Mouse (Mus musculus): ENCODE results near the gene Cspg5. TPM values are rescaled to one million over a fixed set of nuclear protein-coding genes. Genes with fewer than 3 reads are reported as not detected.

Cspg5 gene
- polyA plus RNA-seq, 1 experiment from 2014 or later = 14.2 TPM

DNA sequence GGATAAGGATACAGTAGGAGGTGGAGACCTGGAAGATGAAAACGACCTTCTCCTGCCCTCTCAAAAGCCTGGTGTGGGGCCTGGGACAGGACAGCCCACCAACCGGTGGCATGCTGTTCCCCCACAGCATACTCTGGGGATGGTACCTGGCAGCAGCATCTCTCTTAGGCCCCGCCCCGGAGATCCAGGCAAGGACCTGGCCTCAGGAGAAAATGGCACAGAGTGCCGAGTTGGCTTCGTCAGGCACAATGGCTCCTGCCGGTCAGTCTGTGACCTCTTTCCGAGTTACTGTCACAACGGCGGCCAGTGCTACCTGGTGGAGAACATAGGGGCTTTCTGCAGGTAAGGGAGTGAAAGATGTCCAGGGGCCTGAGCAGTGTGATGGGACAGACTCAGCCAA is 3.5 kb downstream of the Cspg5 start:
- H3K36me3 ChIP-seq (ENCODE audit: control insufficient read depth, insufficient read depth, low read length) = no peaks in the 10 kb centered on the region
- ATAC-seq (ENCODE audit: low FRiP score) (no peak), DNase-seq (ENCODE audit: low spot score, missing footprints) (no peak)
- peaks cover 3% of the 10 kb centered on the region; the same call in 1 of the 2 replicates for H3K27me3 ChIP-seq (ENCODE audit: control insufficient read depth, insufficient read depth, low read length)
- 85% methylated on average over 10 of the region's 10 CpGs for WGBS
- H3K27ac ChIP-seq (ENCODE audit: low read depth, low read length) = no peak overlapping the region
- peaks cover 43% of the 10 kb centered on the region for H3K4me1 ChIP-seq (ENCODE audit: control insufficient read depth, insufficient read depth, low read length)
- no peak overlapping the region for H3K9ac ChIP-seq (ENCODE audit: low read length)
- H3K4me2 ChIP-seq = no peak overlapping the region
- no peaks in the 10 kb centered on the region for H3K9me3 ChIP-seq (ENCODE audit: control insufficient read depth, low read length)
- no peak overlapping the region for H3K4me3 ChIP-seq (ENCODE audit: low read depth, low read length)

GRCm38 (mm10) chr9:110248861-110249260 is 5.3 kb downstream of the Cspg5 start:
- peaks cover 43% of the 10 kb centered on the region for H3K4me1 ChIP-seq (ENCODE audit: control insufficient read depth, insufficient read depth, low read length)

GRCm38 (mm10) chr9:110249823-110250543 is 6.4 kb downstream of the Cspg5 start:
- DNase-seq (ENCODE audit: low spot score, missing footprints) = peak; percentile 97
- peak overlapping the region; percentile 63 for H3K9ac ChIP-seq (ENCODE audit: low read length)
- no peaks in the 10 kb centered on the region for H3K36me3 ChIP-seq (ENCODE audit: control insufficient read depth, insufficient read depth, low read length)
- no peaks in the 10 kb centered on the region for H3K9me3 ChIP-seq (ENCODE audit: control insufficient read depth, low read length)
- peak; percentile 88 for ATAC-seq (ENCODE audit: low FRiP score)
- no peaks in the 10 kb centered on the region for H3K27me3 ChIP-seq (ENCODE audit: control insufficient read depth, insufficient read depth, low read length)
- peaks cover 38% of the 10 kb centered on the region for H3K4me1 ChIP-seq (ENCODE audit: control insufficient read depth, insufficient read depth, low read length)
- H3K27ac ChIP-seq (ENCODE audit: low read depth, low read length) = peak overlapping the region; percentile 98
- 3% methylated on average over 11 of the region's 11 CpGs for WGBS
- H3K4me2 ChIP-seq = peak overlapping the region; percentile 36
- H3K4me3 ChIP-seq (ENCODE audit: low read depth, low read length) = peak overlapping the region; percentile 9; the same call in 1 of the 2 replicates

More at GRCm38 (mm10) chr9:110248861-110249260, 5.3 kb downstream of the Cspg5 start:
- DNase-seq (ENCODE audit: low spot score, missing footprints) = no peak
- peaks cover 3% of the 10 kb centered on the region; the same call in 1 of the 2 replicates for H3K27me3 ChIP-seq (ENCODE audit: control insufficient read depth, insufficient read depth, low read length)
- H3K27ac ChIP-seq (ENCODE audit: low read depth, low read length) = peak overlapping the region; percentile 98
- no peak overlapping the region for H3K4me3 ChIP-seq (ENCODE audit: low read depth, low read length)
- H3K4me2 ChIP-seq = peak overlapping the region; percentile 36
- ATAC-seq (ENCODE audit: low FRiP score) = no peak
- peak overlapping the region; percentile 63; the same call in 1 of the 2 replicates for H3K9ac ChIP-seq (ENCODE audit: low read length)
- H3K9me3 ChIP-seq (ENCODE audit: control insufficient read depth, low read length) = no peaks in the 10 kb centered on the region
- 64% methylated on average over 2 of the region's 2 CpGs for WGBS
- H3K36me3 ChIP-seq (ENCODE audit: control insufficient read depth, insufficient read depth, low read length) = no peaks in the 10 kb centered on the region

- Histone ChIP-seq H3K9ac (ENCODE audit: low read length) (peak overlapping the region; percentile 17; the same call in 1 of the 2 replicates), H3K4me1 (ENCODE audit: control insufficient read depth, insufficient read depth, low read length) (peaks cover 44% of the 10 kb centered on the region), H3K4me2 (no peak overlapping the region), H3K27me3 (ENCODE audit: control insufficient read depth, insufficient read depth, low read length) (no peaks in the 10 kb centered on the region), H3K4me3 (ENCODE audit: low read depth, low read length) (no peak overlapping the region), H3K9me3 (ENCODE audit: control insufficient read depth, low read length) (no peaks in the 10 kb centered on the region), H3K27ac (ENCODE audit: low read depth, low read length) (peak overlapping the region; percentile 98), H3K36me3 (ENCODE audit: control insufficient read depth, insufficient read depth, low read length) (no peaks in the 10 kb centered on the region)
- WGBS = 88% methylated on average over 14 of the region's 14 CpGs
- no peak for ATAC-seq (ENCODE audit: low FRiP score)
- DNase-seq (ENCODE audit: low spot score, missing footprints) = no peak
Measured at GRCm38 (mm10) chr9:110250776-110251175, 7.2 kb downstream of the Cspg5 start.

DNA sequence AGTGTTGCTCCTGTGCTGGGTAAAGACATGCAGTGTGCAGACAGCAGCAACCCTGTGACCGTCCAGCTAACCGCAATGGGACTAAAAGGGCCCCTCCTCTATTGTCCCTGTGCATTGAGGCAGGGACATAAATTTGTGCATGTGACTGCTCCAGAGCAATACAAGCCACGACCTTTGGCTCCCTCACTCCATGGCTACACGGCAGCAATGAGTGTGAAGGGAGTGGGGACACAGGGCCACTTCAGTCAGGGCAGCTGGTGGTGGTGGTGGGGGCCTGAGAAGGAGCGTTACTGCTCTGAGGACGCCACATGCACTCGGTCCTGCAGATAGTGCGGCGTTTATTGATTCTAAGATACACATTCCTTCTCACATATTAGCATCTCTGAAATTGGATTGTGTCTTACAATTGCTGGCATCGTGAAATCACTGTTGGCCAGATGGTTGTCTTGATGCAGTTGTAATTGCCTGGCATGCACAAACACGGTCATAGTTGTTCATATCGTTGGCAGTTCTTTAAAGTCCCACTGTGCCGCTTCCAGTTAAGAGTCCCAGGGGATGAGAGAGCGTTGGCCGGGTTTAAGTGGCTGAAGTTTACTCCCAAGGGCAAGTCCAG is 11.9 kb downstream of the Cspg5 start:
- Histone ChIP-seq H3K27ac (ENCODE audit: low read depth, low read length) (peak overlapping the region; percentile 22), H3K27me3 (ENCODE audit: control insufficient read depth, insufficient read depth, low read length) (no peaks in the 10 kb centered on the region), H3K4me2 (no peak overlapping the region), H3K36me3 (ENCODE audit: control insufficient read depth, insufficient read depth, low read length) (no peaks in the 10 kb centered on the region; the same call in 1 of the 2 replicates), H3K4me3 (ENCODE audit: low read depth, low read length) (no peak overlapping the region), H3K9me3 (ENCODE audit: control insufficient read depth, low read length) (no peaks in the 10 kb centered on the region), H3K4me1 (ENCODE audit: control insufficient read depth, insufficient read depth, low read length) (peaks cover 26% of the 10 kb centered on the region), H3K9ac (ENCODE audit: low read length) (no peak overlapping the region)
- ATAC-seq (ENCODE audit: low FRiP score) (peak; percentile 89), DNase-seq (ENCODE audit: low spot score, missing footprints) (peak; percentile 91)
- WGBS = 38% methylated on average over 15 of the region's 15 CpGs

DNA sequence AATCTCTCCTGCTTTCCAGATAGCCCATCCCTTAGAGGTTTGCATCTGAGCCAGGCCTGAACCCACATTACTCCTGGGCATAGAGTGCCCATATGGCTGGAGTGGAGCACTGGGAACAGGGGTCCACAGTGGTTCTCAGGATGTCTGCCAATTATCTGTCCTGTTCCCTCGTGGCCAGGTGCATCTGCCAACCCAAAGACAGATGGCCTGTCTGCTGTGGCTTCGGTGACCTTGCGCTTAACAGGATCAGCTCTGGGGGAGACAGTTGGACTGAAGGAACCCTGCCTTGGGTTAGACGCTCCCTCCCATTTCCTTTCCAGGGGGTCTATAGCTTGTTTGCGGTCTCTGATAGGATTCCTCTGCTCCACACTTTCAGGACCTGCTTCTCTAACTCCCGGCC is 15.1 kb downstream of the Cspg5 start:
- DNase-seq (ENCODE audit: low spot score, missing footprints) = no peak
- H3K4me2 ChIP-seq = no peak overlapping the region
- no peaks in the 10 kb centered on the region; the same call in 1 of the 2 replicates for H3K36me3 ChIP-seq (ENCODE audit: control insufficient read depth, insufficient read depth, low read length)
- H3K27ac ChIP-seq (ENCODE audit: low read depth, low read length) = no peak overlapping the region
- no peak for ATAC-seq (ENCODE audit: low FRiP score)
- no peaks in the 10 kb centered on the region for H3K27me3 ChIP-seq (ENCODE audit: control insufficient read depth, insufficient read depth, low read length)
- H3K4me3 ChIP-seq (ENCODE audit: low read depth, low read length) = no peak overlapping the region
- peaks cover 14% of the 10 kb centered on the region for H3K4me1 ChIP-seq (ENCODE audit: control insufficient read depth, insufficient read depth, low read length)
- no peaks in the 10 kb centered on the region for H3K9me3 ChIP-seq (ENCODE audit: control insufficient read depth, low read length)
- no peak overlapping the region for H3K9ac ChIP-seq (ENCODE audit: low read length)
- WGBS = 87% methylated on average over 6 of the region's 6 CpGs

DNA sequence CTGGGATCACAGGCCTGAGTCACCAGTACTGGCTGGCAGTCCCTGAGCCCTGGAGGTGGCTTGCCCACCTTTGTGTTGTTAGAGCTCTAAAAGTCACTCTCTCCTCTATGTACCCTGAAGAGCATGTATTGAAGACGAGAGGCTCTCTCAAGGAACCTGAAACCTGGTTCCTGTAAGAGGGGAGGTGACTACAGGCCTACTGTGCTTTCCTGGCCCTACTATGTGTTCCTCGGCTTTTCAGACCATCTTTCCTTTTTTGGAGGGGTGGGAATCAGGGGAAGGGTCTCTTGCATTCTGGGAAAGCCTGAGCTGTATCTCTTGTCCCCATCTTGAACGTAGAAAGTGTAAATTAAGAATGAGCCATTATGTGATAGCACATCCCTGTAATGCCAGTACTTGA is 15.5 kb downstream of the Cspg5 start:
- no peak overlapping the region for H3K4me3 ChIP-seq (ENCODE audit: low read depth, low read length)
- no peak overlapping the region for H3K4me2 ChIP-seq
- no peaks in the 10 kb centered on the region for H3K9me3 ChIP-seq (ENCODE audit: control insufficient read depth, low read length)
- no peak for DNase-seq (ENCODE audit: low spot score, missing footprints)
- no peak overlapping the region for H3K27ac ChIP-seq (ENCODE audit: low read depth, low read length)
- no peak for ATAC-seq (ENCODE audit: low FRiP score)
- no peaks in the 10 kb centered on the region; the same call in 1 of the 2 replicates for H3K36me3 ChIP-seq (ENCODE audit: control insufficient read depth, insufficient read depth, low read length)
- peaks cover 14% of the 10 kb centered on the region for H3K4me1 ChIP-seq (ENCODE audit: control insufficient read depth, insufficient read depth, low read length)
- 86% methylated on average over 3 of the region's 3 CpGs for WGBS
- H3K27me3 ChIP-seq (ENCODE audit: control insufficient read depth, insufficient read depth, low read length) = no peaks in the 10 kb centered on the region
- no peak overlapping the region for H3K9ac ChIP-seq (ENCODE audit: low read length)

GRCm38 (mm10) chr9:110263181-110263580 is 19.6 kb downstream of the Cspg5 start:
- DNase-seq (ENCODE audit: low spot score, missing footprints) = no peak
- H3K36me3 ChIP-seq (ENCODE audit: control insufficient read depth, insufficient read depth, low read length) = no peaks in the 10 kb centered on the region; the same call in 1 of the 2 replicates
- 91% methylated on average over 8 of the region's 8 CpGs for WGBS
- H3K9me3 ChIP-seq (ENCODE audit: control insufficient read depth, low read length) = no peaks in the 10 kb centered on the region
- H3K4me1 ChIP-seq (ENCODE audit: control insufficient read depth, insufficient read depth, low read length) = no peaks in the 10 kb centered on the region
- no peak overlapping the region for H3K4me2 ChIP-seq
- no peaks in the 10 kb centered on the region for H3K27me3 ChIP-seq (ENCODE audit: control insufficient read depth, insufficient read depth, low read length)
- no peak overlapping the region for H3K4me3 ChIP-seq (ENCODE audit: low read depth, low read length)
- no peak for ATAC-seq (ENCODE audit: low FRiP score)
- no peak overlapping the region for H3K27ac ChIP-seq (ENCODE audit: low read depth, low read length)
- no peak overlapping the region for H3K9ac ChIP-seq (ENCODE audit: low read length)

DNA sequence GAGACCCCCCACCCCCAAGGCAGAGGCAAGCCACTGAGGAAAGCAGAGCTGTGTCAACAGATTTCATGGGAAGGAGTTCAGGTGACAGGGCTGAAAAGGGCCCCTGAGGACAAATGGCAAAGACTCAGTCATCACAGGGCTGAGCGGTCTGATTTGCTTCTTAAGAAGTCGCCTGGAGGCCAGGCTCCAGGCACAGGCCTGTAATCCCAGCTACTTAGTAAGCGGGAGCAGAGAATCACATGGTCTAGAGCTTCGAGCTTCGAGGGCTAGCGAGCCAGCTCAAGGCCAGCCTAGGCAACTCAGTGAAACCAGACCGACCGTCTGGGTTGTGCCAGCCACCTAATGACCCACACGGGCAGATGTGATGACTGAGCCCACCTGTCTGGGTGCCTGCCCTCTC is 21.4 kb downstream of the Cspg5 start:
- no peaks in the 10 kb centered on the region for H3K9me3 ChIP-seq (ENCODE audit: control insufficient read depth, low read length)
- no peak overlapping the region for H3K27ac ChIP-seq (ENCODE audit: low read depth, low read length)
- H3K4me1 ChIP-seq (ENCODE audit: control insufficient read depth, insufficient read depth, low read length) = no peaks in the 10 kb centered on the region
- H3K27me3 ChIP-seq (ENCODE audit: control insufficient read depth, insufficient read depth, low read length) = no peaks in the 10 kb centered on the region
- ATAC-seq (ENCODE audit: low FRiP score) (peak; percentile 46; the same call in 1 of the 2 replicates), DNase-seq (ENCODE audit: low spot score, missing footprints) (no peak)
- H3K9ac ChIP-seq (ENCODE audit: low read length) = no peak overlapping the region
- no peak overlapping the region for H3K4me2 ChIP-seq
- WGBS = 69% methylated on average over 9 of the region's 9 CpGs
- H3K36me3 ChIP-seq (ENCODE audit: control insufficient read depth, insufficient read depth, low read length) = no peaks in the 10 kb centered on the region; the same call in 1 of the 2 replicates
- no peak overlapping the region for H3K4me3 ChIP-seq (ENCODE audit: low read depth, low read length)

Data from midbrain, embryonic 11.5 days (tissue).